Mouse (Mus musculus) stomach, embryonic 15.5 days (tissue): ENCODE measurements at regions not wholly inside any gene's neighbourhood (a gene's known extent, or its start where the extent isn't known, plus 50 kb on each side); places are given as distances from the start of the nearest gene placed in this dataset.

Experiments
- ATAC-seq: fragments of 200-750 bp; cut with Nextera tagmentation; 2 replicates; pipeline ENCODE4 v1.8.0; 2017; ENCODE audit warnings: low read depth, moderate number of reproducible peaks, moderate TSS enrichment; ENCODE audit not compliant: insufficient read depth, low FRiP score
- H3K27ac ChIP-seq: fragments of 300-500 bp; sonication (generic); 2 replicates; pipeline ENCODE4 v1.5.1; 2015; ENCODE audit warnings: mild to moderate bottlenecking, inconsistent platforms
- H3K27me3 ChIP-seq: fragments of 300-500 bp; sonication (generic); replicated peaks from 2 replicates; pipeline ENCODE4 v1.6.1; 2015; ENCODE audit warnings: inconsistent platforms
- H3K36me3 ChIP-seq: fragments of 300-500 bp; sonication (generic); 2 replicates; pipeline ENCODE4 v1.6.1; 2015; ENCODE audit warnings: inconsistent platforms
- H3K4me1 ChIP-seq: fragments of 300-500 bp; sonication (generic); 2 replicates; pipeline ENCODE4 v1.6.1; 2015; ENCODE audit warnings: inconsistent platforms
- H3K4me2 ChIP-seq: fragments of 300-500 bp; sonication (generic); 2 replicates; pipeline ENCODE4 v1.6.1; 2015; ENCODE audit warnings: mild to moderate bottlenecking, inconsistent platforms
- H3K4me3 ChIP-seq: fragments of 300-500 bp; sonication (generic); replicated peaks from 2 replicates; pipeline ENCODE4 v1.5.1; 2015; ENCODE audit warnings: inconsistent platforms
- H3K9ac ChIP-seq: fragments of 300-500 bp; sonication (generic); 2 replicates; pipeline ENCODE4 v1.6.1; 2015; ENCODE audit warnings: inconsistent platforms
- H3K9me3 ChIP-seq: fragments of 300-500 bp; sonication (generic); 2 replicates; pipeline ENCODE4 v1.6.1; 2016; ENCODE audit warnings: inconsistent platforms
- WGBS: fragments of 180-500 bp; shearing (Covaris S2); methylation state at CpG from one replicate; pipeline ENCODE4 v1.1.7; 2015; 5-methylcytosine and 5-hydroxymethylcytosine counted together

GRCm38 (mm10) chr7:84800966-84801365 lies 52.4 kb upstream of the Olfr291 start:
- H3K27ac ChIP-seq = no peak overlapping the region
- H3K36me3 ChIP-seq = no peaks in the 10 kb centered on the region
- no peak overlapping the region for H3K4me2 ChIP-seq
- no peaks in the 10 kb centered on the region for H3K4me1 ChIP-seq
- no peak overlapping the region for H3K4me3 ChIP-seq
- ATAC-seq = no peak
- H3K9ac ChIP-seq = no peak overlapping the region
- H3K9me3 ChIP-seq = no peaks in the 10 kb centered on the region
- no peaks in the 10 kb centered on the region for H3K27me3 ChIP-seq
- WGBS = 37% methylated on average over 12 of the region's 12 CpGs

GRCm38 (mm10) chr7:84794655-84795054 lies 58.7 kb upstream of the Olfr291 start:
- H3K9ac ChIP-seq = no peak overlapping the region
- no peaks in the 10 kb centered on the region for H3K9me3 ChIP-seq
- no peaks in the 10 kb centered on the region for H3K36me3 ChIP-seq
- H3K4me2 ChIP-seq = no peak overlapping the region
- no peaks in the 10 kb centered on the region for H3K4me1 ChIP-seq
- no peaks in the 10 kb centered on the region for H3K27me3 ChIP-seq
- no peak overlapping the region for H3K27ac ChIP-seq
- no peak for ATAC-seq
- no peak overlapping the region for H3K4me3 ChIP-seq
- WGBS = 10% methylated on average over 1 of the region's 1 CpGs

GRCm38 (mm10) chr7:84779276-84779825 lies 74.0 kb upstream of the Olfr291 start:
- H3K9me3 ChIP-seq = no peaks in the 10 kb centered on the region
- under 1% methylated on average over 30 of the region's 30 CpGs for WGBS
- ATAC-seq = peak; percentile 92

GRCm38 (mm10) chr7:84777696-84778095 lies 75.7 kb upstream of the Olfr291 start:
- H3K4me1 ChIP-seq = no peaks in the 10 kb centered on the region
- no peak overlapping the region for H3K4me2 ChIP-seq
- H3K27me3 ChIP-seq = no peaks in the 10 kb centered on the region
- ATAC-seq = no peak
- no peak overlapping the region for H3K9ac ChIP-seq
- no peak overlapping the region for H3K27ac ChIP-seq
- no peaks in the 10 kb centered on the region for H3K9me3 ChIP-seq
- no peaks in the 10 kb centered on the region for H3K36me3 ChIP-seq
- H3K4me3 ChIP-seq = no peak overlapping the region

More at GRCm38 (mm10) chr7:84779276-84779825, 74.0 kb upstream of the Olfr291 start:
- Histone ChIP-seq H3K4me2 (peak overlapping the region; percentile 70), H3K4me1 (no peaks in the 10 kb centered on the region), H3K4me3 (peak overlapping the region; percentile 54), H3K36me3 (no peaks in the 10 kb centered on the region), H3K27me3 (no peaks in the 10 kb centered on the region), H3K9ac (peak overlapping the region; percentile 14; the same call in 1 of the 2 replicates), H3K27ac (no peak overlapping the region)

GRCm38 (mm10) chr7:84756261-84756660 lies 66.5 kb upstream of the Zfand6 start:
- 55% methylated on average over 3 of the region's 3 CpGs for WGBS
- no peak for ATAC-seq
- no peaks in the 10 kb centered on the region for H3K4me1 ChIP-seq
- no peak overlapping the region for H3K9ac ChIP-seq
- no peaks in the 10 kb centered on the region for H3K36me3 ChIP-seq
- no peak overlapping the region for H3K4me3 ChIP-seq
- H3K9me3 ChIP-seq = no peaks in the 10 kb centered on the region
- no peak overlapping the region for H3K27ac ChIP-seq
- no peak overlapping the region for H3K4me2 ChIP-seq
- no peaks in the 10 kb centered on the region for H3K27me3 ChIP-seq

- ATAC-seq = no peak
- no peak overlapping the region for H3K4me2 ChIP-seq
- no peaks in the 10 kb centered on the region for H3K27me3 ChIP-seq
- H3K4me3 ChIP-seq = no peak overlapping the region
- no peak overlapping the region for H3K9ac ChIP-seq
- H3K36me3 ChIP-seq = no peaks in the 10 kb centered on the region
- H3K4me1 ChIP-seq = 0 out of 2 replicates have a peak, but pooled peaks cover 7% of the 10 kb centered on the region
- 85% methylated on average over 1 of the region's 1 CpGs for WGBS
- no peaks in the 10 kb centered on the region for H3K9me3 ChIP-seq
- H3K27ac ChIP-seq = no peak overlapping the region
Measured at GRCm38 (mm10) chr7:84753361-84753760, 63.6 kb upstream of the Zfand6 start.

GRCm38 (mm10) chr7:84749434-84750301 lies 59.9 kb upstream of the Zfand6 start:
- Histone ChIP-seq H3K36me3 (no peaks in the 10 kb centered on the region), H3K9me3 (no peaks in the 10 kb centered on the region), H3K4me1 (0 out of 2 replicates have a peak, but pooled peaks cover 7% of the 10 kb centered on the region), H3K27ac (no peak overlapping the region), H3K4me3 (peak overlapping the region; percentile 45), H3K4me2 (peak overlapping the region; percentile 72), H3K9ac (no peak overlapping the region), H3K27me3 (no peaks in the 10 kb centered on the region)
- 2% methylated on average over 21 of the region's 21 CpGs for WGBS
- ATAC-seq = peak; percentile 31; the same call in 1 of the 2 replicates

- Histone ChIP-seq H3K4me3 (no peak overlapping the region), H3K27ac (no peak overlapping the region), H3K9ac (no peak overlapping the region), H3K27me3 (no peaks in the 10 kb centered on the region), H3K36me3 (no peaks in the 10 kb centered on the region), H3K9me3 (no peaks in the 10 kb centered on the region), H3K4me1 (0 out of 2 replicates have a peak, but pooled peaks cover 7% of the 10 kb centered on the region), H3K4me2 (no peak overlapping the region)
- WGBS = 14% methylated on average over 1 of the region's 1 CpGs
- ATAC-seq = no peak
Measured at GRCm38 (mm10) chr7:84747847-84748246, 58.1 kb upstream of the Zfand6 start.

GRCm38 (mm10) chr7:84744321-84745070 lies 54.7 kb upstream of the Zfand6 start:
- no peak overlapping the region for H3K4me2 ChIP-seq
- H3K27ac ChIP-seq = no peak overlapping the region
- H3K4me3 ChIP-seq = no peak overlapping the region
- no peaks in the 10 kb centered on the region for H3K27me3 ChIP-seq
- no peak for ATAC-seq
- H3K9ac ChIP-seq = no peak overlapping the region
- WGBS = 90% methylated on average over 5 of the region's 5 CpGs
- 0 out of 2 replicates have a peak, but pooled peaks cover 6% of the 10 kb centered on the region for H3K4me1 ChIP-seq
- no peaks in the 10 kb centered on the region for H3K9me3 ChIP-seq
- H3K36me3 ChIP-seq = no peaks in the 10 kb centered on the region

GRCm38 (mm10) chr7:84739965-84740390 lies 50.2 kb upstream of the Zfand6 start:
- Histone ChIP-seq H3K9ac (no peak overlapping the region), H3K36me3 (no peaks in the 10 kb centered on the region), H3K4me1 (no peaks in the 10 kb centered on the region), H3K4me2 (no peak overlapping the region), H3K27me3 (no peaks in the 10 kb centered on the region), H3K4me3 (no peak overlapping the region), H3K27ac (no peak overlapping the region), H3K9me3 (no peaks in the 10 kb centered on the region)
- ATAC-seq = peak; percentile 43; the same call in 1 of the 2 replicates
- 6% methylated on average over 2 of the region's 2 CpGs for WGBS
